8 mouse cellular contexts compared by ENCODE assay signal in genomic region chr7:27481627-27481969, GRCm38 (mm10). TPM values are rescaled to one million over a fixed set of nuclear protein-coding genes. Genes with fewer than 3 reads are reported as not detected.
DNase-seq lines count a peak whose midpoint lies in the region; ATAC-seq and TF ChIP-seq lines count a peak whose summit lies in the region.

No protein-coding gene starts in this region.

- no peaks in the 10 kb centered on the region for H3K9me3 ChIP-seq in ES-E14 (ENCODE audit: control insufficient read depth, insufficient read depth, low read depth, low read length)
- H3K9me3 ChIP-seq in forebrain, embryonic 11.5 days (ENCODE audit: control insufficient read depth, low read length): no peaks in the 10 kb centered on the region
- no peaks in the 10 kb centered on the region for H3K9me3 ChIP-seq in heart, postnatal 0 days (replicated peaks; ENCODE audit: control insufficient read depth, low read length)
- H3K9me3 ChIP-seq in lung, embryonic 14.5 days (ENCODE audit: low read depth, low read length): no peaks in the 10 kb centered on the region

- peak overlapping the region; percentile 59 for H3K4me2 ChIP-seq in forebrain, embryonic 11.5 days (ENCODE audit: low read depth, low read length, severe bottlenecking)
- peak overlapping the region; percentile 65 for H3K4me2 ChIP-seq in heart, postnatal 0 days (ENCODE audit: low read depth, low read length)
- H3K4me2 ChIP-seq in lung, embryonic 14.5 days: peak overlapping the region; percentile 63

- no peak for DNase-seq in ES-E14 (ENCODE audit: low read depth, low spot score)
- DNase-seq in c-Kit-positive CD71-positive TER-119-positive erythroid progenitor cells, embryonic 14.5 days (ENCODE audit: low spot score): peak; percentile 83
- peak; percentile 85 for DNase-seq in forebrain, embryonic 11.5 days (ENCODE audit: low spot score)
- DNase-seq in heart, postnatal 0 days (ENCODE audit: low spot score): peak; percentile 91
- DNase-seq in kidney, postnatal 36 days: peak; percentile 96 to 97
- DNase-seq in lung, embryonic 14.5 days: peak; percentile 91
- DNase-seq in thymus, adult 2 months: peak; percentile 71

- TF ChIP-seq CTCF in heart, postnatal 0 days (IDR thresholded peaks at IDR 0.05; ENCODE audit: low read depth): no peak
- no peak for TF ChIP-seq CTCF in lung, embryonic 14.5 days (IDR thresholded peaks at IDR 0.05; ENCODE audit: low read depth)
- TF ChIP-seq CTCF in thymus, adult 2 months (IDR thresholded peaks at IDR 0.05; ENCODE audit: borderline replicate concordance, control insufficient read depth, extremely low read depth, insufficient read depth, low read length, poor library complexity): no peak

- peaks cover 6 to 9% of the 10 kb centered on the region in 2 experiments; a peak in 3 of 4 replicates for H3K4me1 ChIP-seq in ES-E14 (ENCODE audit: control insufficient read depth in 2 of 2, insufficient read depth in 2 of 2, low read length in 2 of 2, poor library complexity in 1 of 2)
- peaks cover 5% of the 10 kb centered on the region; the same call in 1 of the 2 replicates for H3K4me1 ChIP-seq in forebrain, embryonic 11.5 days (replicated peaks; ENCODE audit: control insufficient read depth, insufficient read depth, low read length)
- peaks cover 8% of the 10 kb centered on the region; the same call in 1 of the 2 replicates for H3K4me1 ChIP-seq in heart, postnatal 0 days (ENCODE audit: control insufficient read depth, insufficient read depth)
- H3K4me1 ChIP-seq in lung, embryonic 14.5 days (ENCODE audit: insufficient read depth): peaks cover 6% of the 10 kb centered on the region; the same call in 1 of the 2 replicates
- peaks cover 2% of the 10 kb centered on the region; the same call in 1 of the 2 replicates for H3K4me1 ChIP-seq in thymus, adult 2 months (replicated peaks; ENCODE audit: control insufficient read depth, insufficient read depth, low read length)

- TF ChIP-seq EP300 in heart, postnatal 0 days (IDR thresholded peaks at IDR 0.05; ENCODE audit: low read depth): 0 out of 2 replicates have a peak, but pooled peaks have one; percentile 60

- H3K36me3 ChIP-seq in ES-E14 (ENCODE audit: control insufficient read depth, insufficient read depth, low read length, poor library complexity, severe bottlenecking): no peaks in the 10 kb centered on the region
- H3K36me3 ChIP-seq in forebrain, embryonic 11.5 days (ENCODE audit: control insufficient read depth, insufficient read depth, low read length): peaks cover 4% of the 10 kb centered on the region; the same call in 1 of the 2 replicates
- peaks cover 17% of the 10 kb centered on the region for H3K36me3 ChIP-seq in heart, postnatal 0 days (replicated peaks; ENCODE audit: control insufficient read depth, insufficient read depth, low read length)
- H3K36me3 ChIP-seq in lung, embryonic 14.5 days (ENCODE audit: insufficient read depth): peaks cover 11% of the 10 kb centered on the region
- peaks cover 4% of the 10 kb centered on the region; the same call in 1 of the 2 replicates for H3K36me3 ChIP-seq in thymus, adult 2 months (ENCODE audit: control insufficient read depth, insufficient read depth, low read length)

- peak overlapping the region; percentile 18 to 23; a peak in 3 of 4 replicates for H3K4me3 ChIP-seq in ES-E14 (ENCODE audit: insufficient read depth in 1 of 2, low read depth in 1 of 2, low read length in 2 of 2, poor library complexity in 1 of 2, severe bottlenecking in 1 of 2)
- H3K4me3 ChIP-seq in forebrain, embryonic 11.5 days (ENCODE audit: low read depth, low read length): peak overlapping the region; percentile 24
- peak overlapping the region; percentile 38 for H3K4me3 ChIP-seq in heart, postnatal 0 days (ENCODE audit: low read depth, low read length)
- H3K4me3 ChIP-seq in lung, embryonic 14.5 days (ENCODE audit: low read depth, low read length): peak overlapping the region; percentile 33
- peak overlapping the region; percentile 22 for H3K4me3 ChIP-seq in thymus, adult 2 months (ENCODE audit: control insufficient read depth, insufficient read depth, low read length)

- ATAC-seq in forebrain, embryonic 11.5 days (replicated peaks; ENCODE audit: low FRiP score): peak; percentile 80
- ATAC-seq in heart, postnatal 0 days (ENCODE audit: insufficient read depth, low read depth): peak; percentile 96
- ATAC-seq in lung, embryonic 14.5 days (ENCODE audit: insufficient read depth): peak; percentile 95
- peak; percentile 77 for ATAC-seq in neutrophil, adult 5-6 weeks (ENCODE audit: extremely low read depth, insufficient number of reproducible peaks, low FRiP score, poor library complexity, severe bottlenecking)

- WGBS in forebrain, embryonic 11.5 days: 0% methylated on average over 6 of the region's 12 CpGs
- WGBS in heart, postnatal 0 days: 0% methylated on average over 7 of the region's 12 CpGs
- WGBS in lung, embryonic 14.5 days: 0% methylated on average over 11 of the region's 12 CpGs
- under 1% methylated on average over 11 of the region's 12 CpGs for WGBS in thymus, adult 2 months

- H3K27me3 ChIP-seq in forebrain, embryonic 11.5 days (ENCODE audit: control insufficient read depth, insufficient read depth, low read length): no peaks in the 10 kb centered on the region
- no peaks in the 10 kb centered on the region for H3K27me3 ChIP-seq in heart, postnatal 0 days (ENCODE audit: control insufficient read depth, insufficient read depth, low read length)
- no peaks in the 10 kb centered on the region for H3K27me3 ChIP-seq in lung, embryonic 14.5 days (ENCODE audit: insufficient read depth, low read length)
- H3K27me3 ChIP-seq in thymus, adult 2 months (ENCODE audit: control insufficient read depth, insufficient read depth, low read length): no peaks in the 10 kb centered on the region

- no peak for TF ChIP-seq POLR2A in thymus, adult 2 months (IDR thresholded peaks at IDR 0.05; ENCODE audit: control insufficient read depth, extremely low read depth, insufficient read depth, low read length, poor library complexity)

- in situ Hi-C loops in ES-E14 (cut with MboI; ENCODE audit: low sequenced_read_pairs in 2 of 2, unreplicated experiment in 2 of 2): no loop called here

- no peak overlapping the region for H3K27ac ChIP-seq in ES-E14 (ENCODE audit: insufficient read depth, low read depth, low read length, poor library complexity, severe bottlenecking)
- H3K27ac ChIP-seq in forebrain, embryonic 11.5 days (ENCODE audit: low read depth, low read length): 0 out of 2 replicates have a peak overlapping the region, but pooled peaks have one; percentile 18
- H3K27ac ChIP-seq in heart, postnatal 0 days (ENCODE audit: low read depth): peak overlapping the region; percentile 76
- peak overlapping the region; percentile 87 for H3K27ac ChIP-seq in lung, embryonic 14.5 days (ENCODE audit: low read depth)
- H3K27ac ChIP-seq in thymus, adult 2 months (ENCODE audit: control insufficient read depth, insufficient read depth, low read length): peak overlapping the region; percentile 68

- H3K9ac ChIP-seq in ES-E14 (ENCODE audit: insufficient read depth, low read depth, low read length, poor library complexity, severe bottlenecking): peak overlapping the region; percentile 10; the same call in 1 of the 2 replicates
- H3K9ac ChIP-seq in forebrain, embryonic 11.5 days (ENCODE audit: low read length): peak overlapping the region; percentile 59
- peak overlapping the region; percentile 27 for H3K9ac ChIP-seq in heart, postnatal 0 days (replicated peaks; ENCODE audit: low read depth, low read length)
- H3K9ac ChIP-seq in lung, embryonic 14.5 days: peak overlapping the region; percentile 34

RNA-seq across cellular contexts. Expression of gene Sertad1, which starts 5.1 kb away (rescaled TPM):
- 13.1 and 25.1 TPM in 2 replicates for total RNA-seq in ES-E14 (2012; rRNA removed)
- polyA plus RNA-seq in forebrain, embryonic 11.5 days (2014; fragmentation: Nextera tagmentation; extraction: Ambion mirVana): 16.3 and 18.2 TPM in 2 replicates
- total RNA-seq in heart, postnatal 0 days (2014; rRNA removed; ENCODE audit: low replicate concordance): 23.4 and 70.5 TPM in 2 replicates
- polyA plus RNA-seq in heart, postnatal 0 days (2015; fragmentation: Nextera tagmentation; extraction: Ambion mirVana): 30.8 and 31.0 TPM in 2 replicates
- polyA plus RNA-seq in lung, embryonic 14.5 days (2014; fragmentation: Nextera tagmentation; extraction: Ambion mirVana): 39.3 and 42.5 TPM in 2 replicates
- 32.6 and 38.4 TPM in 2 replicates for total RNA-seq in neutrophil, adult 5-6 weeks (2017)
- polyA plus RNA-seq in thymus, adult 2 months (2012; rRNA removed): 44.9 and 46.4 TPM in 2 replicates

RNA-seq across cellular contexts. Expression of gene Sertad3, which starts 8.0 kb away (rescaled TPM):
- total RNA-seq in ES-E14 (2012; rRNA removed): 5.4 and 6.2 TPM in 2 replicates
- polyA plus RNA-seq in forebrain, embryonic 11.5 days (2014; fragmentation: Nextera tagmentation; extraction: Ambion mirVana): 23.0 and 23.4 TPM in 2 replicates
- 4.3 and 11.4 TPM in 2 replicates for total RNA-seq in heart, postnatal 0 days (2014; rRNA removed; ENCODE audit: low replicate concordance)
- 16.9 and 20.8 TPM in 2 replicates for polyA plus RNA-seq in heart, postnatal 0 days (2015; fragmentation: Nextera tagmentation; extraction: Ambion mirVana)
- polyA plus RNA-seq in lung, embryonic 14.5 days (2014; fragmentation: Nextera tagmentation; extraction: Ambion mirVana): 22.0 and 24.3 TPM in 2 replicates
- total RNA-seq in neutrophil, adult 5-6 weeks (2017): 32.0 and 39.3 TPM in 2 replicates
- 25.8 and 26.7 TPM in 2 replicates for polyA plus RNA-seq in thymus, adult 2 months (2012; rRNA removed)

RNA-seq across cellular contexts. Expression of gene Prx, which starts 17.5 kb away (rescaled TPM):
- total RNA-seq in ES-E14 (2012; rRNA removed): 10.0 TPM in 2 replicates
- polyA plus RNA-seq in forebrain, embryonic 11.5 days (2014; fragmentation: Nextera tagmentation; extraction: Ambion mirVana): 1.2 and 1.3 TPM in 2 replicates
- total RNA-seq in heart, postnatal 0 days (2014; rRNA removed; ENCODE audit: low replicate concordance): 1.9 and 2.2 TPM in 2 replicates
- polyA plus RNA-seq in heart, postnatal 0 days (2015; fragmentation: Nextera tagmentation; extraction: Ambion mirVana): 1.1 TPM in 2 replicates
- polyA plus RNA-seq in lung, embryonic 14.5 days (2014; fragmentation: Nextera tagmentation; extraction: Ambion mirVana): 2.5 and 2.9 TPM in 2 replicates
- 0.35 and 0.61 TPM in 2 replicates for total RNA-seq in neutrophil, adult 5-6 weeks (2017)
- 2.0 and 2.4 TPM in 2 replicates for polyA plus RNA-seq in thymus, adult 2 months (2012; rRNA removed)

RNA-seq across cellular contexts. Expression of gene Blvrb, which starts 33.8 kb away (rescaled TPM):
- 22.0 and 29.6 TPM in 2 replicates for total RNA-seq in ES-E14 (2012; rRNA removed)
- 34.4 and 38.0 TPM in 2 replicates for polyA plus RNA-seq in forebrain, embryonic 11.5 days (2014; fragmentation: Nextera tagmentation; extraction: Ambion mirVana)
- total RNA-seq in heart, postnatal 0 days (2014; rRNA removed; ENCODE audit: low replicate concordance): 36.4 and 59.7 TPM in 2 replicates
- polyA plus RNA-seq in heart, postnatal 0 days (2015; fragmentation: Nextera tagmentation; extraction: Ambion mirVana): 33.3 and 34.4 TPM in 2 replicates
- 54.5 and 56.0 TPM in 2 replicates for polyA plus RNA-seq in lung, embryonic 14.5 days (2014; fragmentation: Nextera tagmentation; extraction: Ambion mirVana)
- 31.7 and 32.1 TPM in 2 replicates for total RNA-seq in neutrophil, adult 5-6 weeks (2017)
- 40.9 and 50.8 TPM in 2 replicates for polyA plus RNA-seq in thymus, adult 2 months (2012; rRNA removed)

RNA-seq across cellular contexts. Expression of gene Sptbn4, which starts 34.1 kb away (rescaled TPM):
- 9.1 and 18.6 TPM in 2 replicates for total RNA-seq in ES-E14 (2012; rRNA removed)
- 0.19 and 0.28 TPM in 2 replicates for polyA plus RNA-seq in forebrain, embryonic 11.5 days (2014; fragmentation: Nextera tagmentation; extraction: Ambion mirVana)
- 0.12 TPM in 1 of 2 replicates, not detected in the other for total RNA-seq in heart, postnatal 0 days (2014; rRNA removed; ENCODE audit: low replicate concordance)
- polyA plus RNA-seq in heart, postnatal 0 days (2015; fragmentation: Nextera tagmentation; extraction: Ambion mirVana): 0.05 and 0.07 TPM in 2 replicates
- polyA plus RNA-seq in lung, embryonic 14.5 days (2014; fragmentation: Nextera tagmentation; extraction: Ambion mirVana): 0.31 and 0.51 TPM in 2 replicates
- 0.37 TPM in 1 of 2 replicates, not detected in the other for total RNA-seq in neutrophil, adult 5-6 weeks (2017)
- polyA plus RNA-seq in thymus, adult 2 months (2012; rRNA removed): 0.13 TPM in 2 replicates
